Mouse (Mus musculus) midbrain, postnatal 0 days (tissue): ENCODE measurements around the gene Vmn1r1. TPM values are rescaled to one million over a fixed set of nuclear protein-coding genes. Genes with fewer than 3 reads are reported as not detected.
A peak's percentile ranks its signal among the peaks of the same experiment; 100 is the strongest.

Experiments
- ATAC-seq: fragments of 200-750 bp; cut with Nextera tagmentation; 2 replicates; pipeline ENCODE4 v1.8.0; 2017; ENCODE audit warnings: moderate number of reproducible peaks, mild to moderate bottlenecking, moderate TSS enrichment, moderate library complexity; ENCODE audit not compliant: low FRiP score
- DNase-seq: peaks from one replicate; pipeline ENCODE4 v3.0.0-alpha.2; 2015; ENCODE audit warnings: low spot score
- H3K27ac ChIP-seq: fragments of 300-500 bp; sonication (generic); 2 replicates; pipeline ENCODE4 v1.5.1; 2014; ENCODE audit warnings: low read depth, mild to moderate bottlenecking, low read length, mixed read lengths
- H3K27me3 ChIP-seq: fragments of 300-500 bp; sonication (generic); 2 replicates; pipeline ENCODE4 v1.6.1; 2014; ENCODE audit warnings: low read length, control low read depth, mixed read lengths; ENCODE audit not compliant: insufficient read depth
- H3K36me3 ChIP-seq: fragments of 300-500 bp; sonication (generic); 2 replicates; pipeline ENCODE4 v1.6.1; 2014; ENCODE audit warnings: low read length, control low read depth, mixed read lengths; ENCODE audit not compliant: insufficient read depth
- H3K4me1 ChIP-seq: fragments of 300-500 bp; sonication (generic); 2 replicates; pipeline ENCODE4 v1.6.1; 2014; ENCODE audit warnings: mild to moderate bottlenecking, control low read depth, antibody characterized with exemption, low read length, mixed read lengths; ENCODE audit not compliant: insufficient read depth
- H3K4me2 ChIP-seq: fragments of 300-500 bp; sonication (generic); 2 replicates; pipeline ENCODE4 v1.6.1; 2014; ENCODE audit warnings: low read depth, mild to moderate bottlenecking, low read length, mixed read lengths; ENCODE audit not compliant: poor library complexity, severe bottlenecking
- H3K4me3 ChIP-seq: fragments of 300-500 bp; sonication (generic); 2 replicates; pipeline ENCODE4 v1.5.1; 2014; ENCODE audit warnings: low read depth, mild to moderate bottlenecking, low read length, moderate library complexity
- H3K9ac ChIP-seq: fragments of 300-500 bp; sonication (generic); replicated peaks from 2 replicates; pipeline ENCODE4 v1.6.1; 2014; ENCODE audit warnings: mild to moderate bottlenecking, low read length, moderate library complexity, mixed read lengths; ENCODE audit not compliant: poor library complexity, severe bottlenecking
- H3K9me3 ChIP-seq: fragments of 300-500 bp; sonication (generic); 2 replicates; pipeline ENCODE4 v1.6.1; 2016; ENCODE audit warnings: low read length, control low read depth
- CTCF ChIP-seq: IDR thresholded peaks from 2 replicates; pipeline ENCODE4 v1.5.1; 2016; ENCODE audit warnings: antibody characterized with exemption, mild to moderate bottlenecking
- WGBS: fragments of 180-500 bp; shearing (Covaris S2); extraction: QIAGEN DNeasy Blood & Tissue Kit; methylation state at CpG from one replicate; pipeline ENCODE4 v1.1.7; 2014; 5-methylcytosine and 5-hydroxymethylcytosine counted together
- polyA plus RNA-seq: library from polyadenylated mRNA; unstranded; fragments of >200 nt; fragmentation: Nextera tagmentation; extraction: Ambion mirVana; gene quantifications from 2 replicates; pipeline ENCODE4 v1.2.1, GENCODE M21; 2015
- total RNA-seq: library from RNA; depleted of rRNA; stranded (reverse); fragments of >200 nt; gene quantifications from 2 replicates; pipeline ENCODE4 v1.2.3, GENCODE M21; 2014

Vmn1r1 gene
- total and polyA plus RNA-seq, 2 experiments from 2014 or later, result not detected

- ATAC-seq (no peak), DNase-seq (no peak)
- Histone ChIP-seq H3K9ac (no peak overlapping the region), H3K4me2 (no peak overlapping the region), H3K4me3 (no peak overlapping the region), H3K4me1 (no peaks in the 10 kb centered on the region), H3K27ac (no peak overlapping the region), H3K36me3 (no peaks in the 10 kb centered on the region), H3K27me3 (no peaks in the 10 kb centered on the region), H3K9me3 (no peaks in the 10 kb centered on the region)
- WGBS, result 86% methylated on average over 2 of the region's 2 CpGs
- peak; percentile 65 for TF ChIP-seq CTCF
Measured at GRCm38 (mm10) chr1:182149966-182150365, 14.3 kb downstream of the Vmn1r1 start.

GRCm38 (mm10) chr1:182148864-182149514, 15.3 kb downstream of the Vmn1r1 start:
- Histone ChIP-seq H3K9ac (no peak overlapping the region), H3K27ac (no peak overlapping the region), H3K36me3 (no peaks in the 10 kb centered on the region), H3K4me3 (no peak overlapping the region), H3K9me3 (no peaks in the 10 kb centered on the region), H3K4me2 (no peak overlapping the region), H3K4me1 (no peaks in the 10 kb centered on the region), H3K27me3 (no peaks in the 10 kb centered on the region)
- no peak for ATAC-seq
- no peak for DNase-seq
- no peak for TF ChIP-seq CTCF
- 79% methylated on average over 7 of the region's 7 CpGs for WGBS

GRCm38 (mm10) chr1:182145546-182145945, 18.7 kb downstream of the Vmn1r1 start:
- no peaks in the 10 kb centered on the region for H3K9me3 ChIP-seq
- DNase-seq (no peak), ATAC-seq (no peak)
- no peak overlapping the region for H3K4me2 ChIP-seq
- H3K9ac ChIP-seq, result no peak overlapping the region
- H3K4me3 ChIP-seq, result no peak overlapping the region
- WGBS, result 53% methylated on average over 5 of the region's 5 CpGs
- H3K27me3 ChIP-seq, result no peaks in the 10 kb centered on the region; the same call in 1 of the 2 replicates
- TF ChIP-seq CTCF, result peak; percentile 18; the same call in 1 of the 2 replicates
- no peaks in the 10 kb centered on the region for H3K4me1 ChIP-seq
- H3K27ac ChIP-seq, result no peak overlapping the region
- H3K36me3 ChIP-seq, result no peaks in the 10 kb centered on the region

DNA sequence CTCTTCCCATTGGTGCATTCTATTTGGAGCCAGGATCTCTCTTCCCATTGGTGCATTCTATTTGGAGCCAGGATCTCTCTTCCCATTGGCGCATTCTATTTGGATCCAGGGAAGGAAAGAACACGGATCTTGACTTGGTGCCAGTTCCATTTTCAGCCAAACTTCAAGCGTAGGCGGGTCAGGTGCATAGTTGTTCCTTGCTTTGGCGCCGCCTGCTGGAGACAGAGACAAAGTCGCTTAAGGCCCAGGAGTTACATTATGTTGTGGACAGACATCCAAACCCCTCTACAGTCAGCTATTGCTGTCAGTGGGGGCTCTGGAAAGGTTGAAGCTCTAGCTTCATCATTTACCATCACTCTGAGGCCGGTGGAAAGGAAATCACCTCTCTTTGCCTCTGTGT, 21.0 kb downstream of the Vmn1r1 start:
- no peak overlapping the region for H3K4me2 ChIP-seq
- DNase-seq (no peak), ATAC-seq (no peak)
- no peak overlapping the region for H3K9ac ChIP-seq
- H3K4me3 ChIP-seq, result no peak overlapping the region
- WGBS, result 77% methylated on average over 8 of the region's 8 CpGs
- H3K9me3 ChIP-seq, result no peaks in the 10 kb centered on the region
- H3K27me3 ChIP-seq, result no peaks in the 10 kb centered on the region; the same call in 1 of the 2 replicates
- H3K36me3 ChIP-seq, result no peaks in the 10 kb centered on the region
- no peak overlapping the region for H3K27ac ChIP-seq
- peak; percentile 22; the same call in 1 of the 2 replicates for TF ChIP-seq CTCF
- no peaks in the 10 kb centered on the region for H3K4me1 ChIP-seq

- Histone ChIP-seq H3K4me1 (no peaks in the 10 kb centered on the region), H3K9me3 (no peaks in the 10 kb centered on the region), H3K4me3 (no peak overlapping the region), H3K27ac (no peak overlapping the region), H3K4me2 (no peak overlapping the region), H3K9ac (no peak overlapping the region), H3K36me3 (no peaks in the 10 kb centered on the region), H3K27me3 (no peaks in the 10 kb centered on the region; the same call in 1 of the 2 replicates)
- DNase-seq (no peak), ATAC-seq (no peak)
- TF ChIP-seq CTCF, result no peak
- WGBS, result 97% methylated on average over 13 of the region's 13 CpGs
Measured at GRCm38 (mm10) chr1:182142725-182143124, 21.6 kb downstream of the Vmn1r1 start.

DNA sequence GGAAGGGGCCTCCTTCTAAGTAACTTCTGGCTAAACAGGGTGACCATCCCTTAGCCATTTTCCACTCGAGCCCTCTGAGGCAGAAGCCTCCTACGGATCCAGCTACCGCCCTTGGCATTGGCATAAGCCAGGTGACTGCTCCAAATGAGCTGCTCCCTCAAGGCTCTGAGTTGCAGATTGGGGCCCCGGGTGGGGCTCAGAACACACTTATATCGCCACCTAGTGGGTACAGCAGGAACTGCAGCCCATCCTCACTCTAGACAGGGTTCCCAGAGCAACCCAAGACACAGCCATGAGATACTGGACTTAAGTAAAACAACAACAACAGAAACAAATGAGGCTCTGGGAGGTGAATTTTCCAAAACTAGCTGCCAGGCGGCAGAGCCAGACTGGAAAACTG, 23.9 kb downstream of the Vmn1r1 start:
- no peaks in the 10 kb centered on the region; the same call in 1 of the 2 replicates for H3K27me3 ChIP-seq
- DNase-seq (peak; percentile 75), ATAC-seq (no peak; the same call in 1 of the 2 replicates)
- no peak overlapping the region for H3K27ac ChIP-seq
- TF ChIP-seq CTCF, result peak; percentile 90
- H3K9ac ChIP-seq, result no peak overlapping the region
- H3K4me3 ChIP-seq, result no peak overlapping the region
- WGBS, result 6% methylated on average over 6 of the region's 6 CpGs
- H3K4me1 ChIP-seq, result no peaks in the 10 kb centered on the region
- no peaks in the 10 kb centered on the region for H3K9me3 ChIP-seq
- no peak overlapping the region for H3K4me2 ChIP-seq
- no peaks in the 10 kb centered on the region for H3K36me3 ChIP-seq
